Mouse (Mus musculus) spleen, adult 2 months (tissue): ENCODE data around the gene Klrb1b.

Experiments
- CTCF ChIP-seq: fragments of 200-500 bp; IDR thresholded peaks from 2 replicates; pipeline ENCODE4 v1.5.1; 2011; ENCODE audit warnings: mild to moderate bottlenecking, inconsistent platforms; ENCODE audit not compliant: insufficient read depth, insufficient read length, insufficient replicate concordance; ENCODE audit errors: extremely low read depth
- POLR2A ChIP-seq: fragments of 200-500 bp; IDR thresholded peaks from 2 replicates; pipeline ENCODE4 v1.6.1; 2011; ENCODE audit warnings: low read depth, low read length, inconsistent platforms

- TF ChIP-seq CTCF (no peak), POLR2A (no peak)
Observed at GRCm38 (mm10) chr6:128826132-128826531, at the start of gene Klrb1b, which contains the start of gene Gm44511.
